Mouse (Mus musculus) central nervous system, embryonic 18 days (tissue): ENCODE data around the gene Olfr1290. TPM values are rescaled to one million over a fixed set of nuclear protein-coding genes. Genes with fewer than 3 reads are reported as not detected.

ENCODE experiments used
- polyA plus RNA-seq: library from polyadenylated mRNA; depleted of rRNA; stranded (reverse); fragments of >200 nt; gene quantifications from 2 replicates; pipeline ENCODE4 v1.2.3, GENCODE M21; 2012; rRNA removed

The Olfr1290 gene
- polyA plus RNA-seq, result not detected in 2 replicates

DNA sequence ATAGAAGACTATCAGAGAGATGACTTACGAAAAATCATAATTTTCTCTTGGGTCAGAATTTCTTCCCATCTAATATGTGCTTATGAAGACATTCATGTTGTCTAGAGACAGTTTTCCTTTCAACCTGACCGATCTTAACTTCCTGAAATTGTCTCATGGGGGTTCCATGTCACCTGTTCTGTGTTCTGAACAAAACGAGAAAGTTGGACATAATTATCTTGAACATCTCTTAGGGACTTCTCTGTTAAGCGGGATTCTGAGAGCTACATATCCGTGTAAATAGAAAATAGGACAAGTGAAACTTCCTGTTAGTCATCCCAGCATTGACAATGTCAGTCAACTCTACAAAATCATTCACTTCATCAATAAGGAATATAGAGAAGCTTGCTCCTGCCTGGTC lies at the start of gene Olfr1290:
Gene Olfr1290, minus strand, starts transcription at position 101 of the 400 bp plus-strand sequence.

DNA sequence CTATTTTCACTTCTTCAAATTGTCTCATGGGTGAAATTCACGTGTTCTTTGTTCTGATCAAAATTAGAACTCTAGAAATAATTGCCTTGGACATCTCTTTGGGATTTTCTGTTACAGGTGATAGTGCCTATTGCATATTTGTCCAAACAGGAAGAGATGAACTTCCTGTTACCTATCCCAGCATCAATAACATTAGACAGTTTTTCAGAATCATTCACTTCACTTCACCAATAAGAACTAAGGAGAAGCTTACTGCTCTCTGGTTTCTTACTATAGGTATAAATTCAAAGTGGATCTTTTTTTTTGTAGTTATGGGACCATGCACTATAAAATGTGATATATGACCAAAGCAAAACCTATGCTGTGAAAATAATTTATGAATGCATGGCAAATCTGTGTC lies 46.6 kb upstream of the Olfr1290 start, which contains the start of gene Olfr1294:
Gene Olfr1294, minus strand, starts transcription at position 101 of the 400 bp plus-strand sequence.

DNA sequence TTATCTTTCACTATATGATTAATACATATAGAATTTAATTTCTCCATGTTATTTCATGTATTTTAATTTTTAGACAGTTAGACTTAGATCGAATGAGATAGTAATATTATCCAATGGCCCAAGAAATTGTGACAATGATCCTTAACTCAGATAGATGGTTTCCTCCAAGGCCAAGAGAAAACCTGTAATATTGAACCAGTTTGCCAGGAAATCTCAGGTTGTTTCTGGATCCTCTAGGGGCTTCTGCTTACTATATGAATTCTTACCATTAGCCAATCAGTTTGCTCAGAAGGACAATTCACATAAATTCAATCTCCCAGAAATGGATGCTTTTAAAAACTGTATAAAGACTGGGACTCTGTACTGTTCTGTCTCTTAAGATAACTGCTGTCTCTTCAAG lies 31.3 kb upstream of the Olfr1290 start, which contains the start of gene Olfr1293-ps:
Gene Olfr1293-ps, plus strand, starts transcription at position 301 of the 400 bp plus-strand sequence.

DNA sequence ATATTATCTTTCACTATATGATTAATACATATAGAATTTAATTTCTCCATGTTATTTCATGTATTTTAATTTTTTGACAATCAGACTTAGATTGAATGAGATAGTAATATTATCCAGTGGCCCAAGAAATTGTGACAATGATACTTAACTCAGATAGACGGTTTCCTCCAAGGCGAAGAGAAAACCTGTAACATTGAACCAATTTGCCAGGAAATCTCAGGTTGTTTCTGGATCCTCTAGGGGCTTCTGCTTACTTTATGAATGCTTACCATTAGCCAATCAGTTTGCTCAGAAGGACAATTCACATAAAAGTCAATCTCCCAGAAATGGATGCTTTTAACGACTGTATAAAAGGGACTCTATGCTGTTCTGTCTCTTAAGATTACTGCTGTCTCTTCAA lies 3.3 kb upstream of the Olfr1290 start, which contains the start of gene Olfr1291-ps1:
Gene Olfr1291-ps1, plus strand, starts transcription at position 301 of the 400 bp plus-strand sequence.

DNA sequence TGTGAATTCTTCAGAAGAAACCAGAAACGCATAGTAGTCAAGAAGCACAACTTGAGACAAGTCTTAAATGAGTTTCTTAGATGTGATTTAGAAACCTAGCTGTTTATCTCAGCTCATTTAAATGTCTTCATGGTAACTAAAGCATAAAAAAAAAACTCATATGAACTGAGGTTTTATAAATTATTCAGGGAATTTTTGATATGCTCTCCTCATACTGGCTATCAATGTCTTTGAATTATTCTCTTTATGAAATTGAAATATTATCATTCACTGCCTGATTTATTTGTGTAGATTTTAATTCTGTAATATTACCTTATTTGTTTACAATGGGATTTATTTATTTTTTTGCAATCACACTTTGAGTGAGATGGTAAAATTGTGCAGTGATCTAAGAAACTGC lies 13.1 kb downstream of the Olfr1290 start, which contains the start of gene Olfr1289:
Gene Olfr1289, plus strand, starts transcription at position 301 of the 400 bp plus-strand sequence.

DNA sequence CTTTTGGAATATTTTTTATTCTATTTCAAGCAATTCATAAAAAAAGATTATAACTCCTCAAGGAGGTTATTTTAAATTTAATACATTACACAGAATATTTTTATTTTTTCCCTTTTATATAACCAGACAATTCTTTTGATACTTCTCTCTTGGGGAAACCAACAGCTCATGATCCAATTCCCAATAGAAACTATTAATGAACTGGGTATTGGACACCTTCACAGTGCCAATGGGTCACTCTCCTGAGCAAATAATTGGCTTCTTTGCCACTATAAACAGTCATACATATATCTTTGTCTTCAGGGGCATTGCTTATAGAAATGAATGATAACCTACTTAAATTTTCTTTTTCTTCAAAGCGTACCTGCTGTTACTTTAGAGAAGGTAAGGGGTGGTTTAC lies 19.8 kb downstream of the Olfr1290 start, which contains the start of gene Olfr1288:
Gene Olfr1288, plus strand, starts transcription at position 301 of the 400 bp plus-strand sequence.

DNA sequence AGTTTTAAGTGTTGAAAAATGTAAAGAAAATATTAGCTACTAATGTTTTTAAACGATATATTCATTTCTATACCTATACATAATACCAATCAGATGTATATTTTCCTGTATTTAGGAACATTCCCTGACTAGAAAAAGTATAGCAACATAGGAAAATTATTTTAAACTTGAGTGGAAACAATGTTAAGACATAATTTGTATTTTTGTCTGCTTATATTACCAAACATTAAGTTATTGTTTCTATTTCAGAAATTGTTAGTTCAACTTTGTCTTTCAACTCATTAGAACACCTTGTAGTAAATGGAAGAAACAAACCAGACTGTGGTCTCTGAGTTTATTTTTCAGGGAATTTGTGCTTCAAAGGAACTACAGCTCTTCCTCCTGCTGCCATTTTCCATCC lies 44.8 kb downstream of the Olfr1290 start, which contains the start of gene Olfr1287:
Gene Olfr1287, plus strand, starts transcription at position 301 of the 400 bp plus-strand sequence.

Other genes starting within 250 kb of the Olfr1290 start
- gene Olfr1276, start 239.3 kb downstream of the Olfr1290 start, polyA plus RNA-seq, result not detected in 2 replicates
- not detected in 2 replicates for gene Olfr1277, start 219.7 kb downstream of the Olfr1290 start, polyA plus RNA-seq
- not detected in 2 replicates for gene Olfr1278, start 203.7 kb downstream of the Olfr1290 start, polyA plus RNA-seq
- not detected in 2 replicates for gene Olfr1279, start 193.2 kb downstream of the Olfr1290 start, polyA plus RNA-seq
- not detected in 2 replicates for gene Olfr1280, start 179.8 kb downstream of the Olfr1290 start, polyA plus RNA-seq
- gene Olfr1281, start 167.3 kb downstream of the Olfr1290 start, polyA plus RNA-seq, result not detected in 2 replicates
- not detected in 2 replicates for gene Olfr1282, start 157.8 kb downstream of the Olfr1290 start, polyA plus RNA-seq
- gene Olfr1283, start 127.0 kb downstream of the Olfr1290 start, polyA plus RNA-seq, result not detected in 2 replicates
- not detected in 2 replicates for gene Olfr1284, start 118.3 kb downstream of the Olfr1290 start, polyA plus RNA-seq
- gene Olfr1286, start 70.7 kb downstream of the Olfr1290 start, polyA plus RNA-seq, result not detected in 2 replicates
- gene Olfr1287, start 44.7 kb downstream of the Olfr1290 start, polyA plus RNA-seq, result not detected in 2 replicates
- not detected in 2 replicates for gene Olfr1288, start 19.7 kb downstream of the Olfr1290 start, polyA plus RNA-seq
- gene Olfr1289, start 13.0 kb downstream of the Olfr1290 start, polyA plus RNA-seq, result not detected in 2 replicates
- not detected in 2 replicates for gene Olfr1291-ps1, start 3.4 kb upstream of the Olfr1290 start, polyA plus RNA-seq
- gene Olfr1293-ps, start 31.4 kb upstream of the Olfr1290 start, polyA plus RNA-seq, result not detected in 2 replicates
- gene Olfr1294, start 46.5 kb upstream of the Olfr1290 start, polyA plus RNA-seq, result not detected in 2 replicates
- not detected in 2 replicates for gene Olfr1295, start 75.9 kb upstream of the Olfr1290 start, polyA plus RNA-seq
- not detected in 2 replicates for gene Olfr1297, start 132.7 kb upstream of the Olfr1290 start, polyA plus RNA-seq
- not detected in 2 replicates for gene Olfr1298, start 155.4 kb upstream of the Olfr1290 start, polyA plus RNA-seq
- gene Olfr1299, start 167.6 kb upstream of the Olfr1290 start, polyA plus RNA-seq, result not detected in 2 replicates